Mouse (Mus musculus) liver, embryonic 11.5 days (tissue): Measurements from ENCODE around the gene Tph1. TPM values are rescaled to one million over a fixed set of nuclear protein-coding genes. Genes with fewer than 3 reads are reported as not detected.

Experiments
- ATAC-seq: fragments of 200-750 bp; cut with Nextera tagmentation; replicated peaks from 2 replicates; pipeline ENCODE4 v1.8.0; 2017; ENCODE audit warnings: moderate number of reproducible peaks, mild to moderate bottlenecking, moderate TSS enrichment, moderate library complexity; ENCODE audit not compliant: low FRiP score
- DNase-seq: peaks from one replicate; pipeline ENCODE4 v3.0.0-alpha.2; 2017; ENCODE audit warnings: low spot score
- H3K27ac ChIP-seq: fragments of 300-500 bp; sonication (generic); 2 replicates; pipeline ENCODE4 v1.5.1; 2014; ENCODE audit warnings: mild to moderate bottlenecking, low read depth, low read length, control low read depth
- H3K27me3 ChIP-seq: fragments of 300-500 bp; sonication (generic); replicated peaks from 2 replicates; pipeline ENCODE4 v1.6.1; 2014; ENCODE audit warnings: low read length, mixed read lengths; ENCODE audit not compliant: control insufficient read depth, insufficient read depth
- H3K36me3 ChIP-seq: fragments of 300-500 bp; sonication (generic); 2 replicates; pipeline ENCODE4 v1.6.1; 2014; ENCODE audit warnings: mild to moderate bottlenecking, low read length, moderate library complexity, mixed read lengths; ENCODE audit not compliant: control insufficient read depth, insufficient read depth
- H3K4me1 ChIP-seq: fragments of 300-500 bp; sonication (generic); replicated peaks from 2 replicates; pipeline ENCODE4 v1.6.1; 2014; ENCODE audit warnings: low read length, mixed read lengths; ENCODE audit not compliant: control insufficient read depth, insufficient read depth
- H3K4me2 ChIP-seq: fragments of 300-500 bp; sonication (generic); 2 replicates; pipeline ENCODE4 v1.6.1; 2014; ENCODE audit warnings: mild to moderate bottlenecking, control low read depth, moderate library complexity
- H3K4me3 ChIP-seq: fragments of 300-500 bp; sonication (generic); 2 replicates; pipeline ENCODE4 v1.5.1; 2014; ENCODE audit warnings: low read depth, low read length, control low read depth
- H3K9ac ChIP-seq: fragments of 300-500 bp; sonication (generic); 2 replicates; pipeline ENCODE4 v1.6.1; 2014; ENCODE audit warnings: low read depth, low read length, control low read depth
- H3K9me3 ChIP-seq: fragments of 300-500 bp; sonication (generic); 2 replicates; pipeline ENCODE4 v1.6.1; 2016; ENCODE audit warnings: low read length, inconsistent platforms, mixed read lengths; ENCODE audit not compliant: control insufficient read depth
- WGBS: fragments of 180-500 bp; shearing (Covaris S2); extraction: QIAGEN DNeasy Blood & Tissue Kit; methylation state at CpG from one replicate; pipeline ENCODE4 v1.1.7; 2014; 5-methylcytosine and 5-hydroxymethylcytosine counted together
- polyA plus RNA-seq: library from polyadenylated mRNA; unstranded; fragments of >200 nt; fragmentation: Nextera tagmentation; extraction: Ambion mirVana; gene quantifications from 2 replicates; pipeline ENCODE4 v1.2.1, GENCODE M21; 2014

Tph1 gene
- polyA plus RNA-seq, 1 experiment from 2014 or later = 0.11 TPM

- 0 out of 2 replicates have a peak, but pooled peaks cover 4% of the 10 kb centered on the region for H3K4me1 ChIP-seq
- ATAC-seq (peak; percentile 11; the same call in 1 of the 2 replicates), DNase-seq (peak; percentile 33)
- H3K4me3 ChIP-seq = peak overlapping the region; percentile 68
- no peaks in the 10 kb centered on the region for H3K36me3 ChIP-seq
- peaks cover 2% of the 10 kb centered on the region; the same call in 1 of the 2 replicates for H3K27me3 ChIP-seq
- no peaks in the 10 kb centered on the region for H3K9me3 ChIP-seq
- peak overlapping the region; percentile 72 for H3K9ac ChIP-seq
- H3K27ac ChIP-seq = 0 out of 2 replicates have a peak overlapping the region, but pooled peaks have one; percentile 2
- peak overlapping the region; percentile 85 for H3K4me2 ChIP-seq
- 15% methylated on average over 32 of the region's 32 CpGs for WGBS
Observed at GRCm38 (mm10) chr7:46638889-46639691, 33.2 kb downstream of the Tph1 start.

GRCm38 (mm10) chr7:46628375-46628975 is 43.9 kb downstream of the Tph1 start:
- no peak overlapping the region for H3K9ac ChIP-seq
- ATAC-seq = no peak
- no peaks in the 10 kb centered on the region for H3K4me1 ChIP-seq
- WGBS = 86% methylated on average over 8 of the region's 8 CpGs
- H3K4me2 ChIP-seq = no peak overlapping the region
- no peak for DNase-seq
- no peaks in the 10 kb centered on the region for H3K9me3 ChIP-seq
- H3K4me3 ChIP-seq = no peak overlapping the region
- H3K27me3 ChIP-seq = no peaks in the 10 kb centered on the region
- H3K27ac ChIP-seq = no peak overlapping the region
- no peaks in the 10 kb centered on the region for H3K36me3 ChIP-seq

- Histone ChIP-seq H3K27ac (no peak overlapping the region), H3K36me3 (0 out of 2 replicates have a peak, but pooled peaks cover 2% of the 10 kb centered on the region), H3K4me3 (no peak overlapping the region), H3K4me2 (no peak overlapping the region), H3K9me3 (no peaks in the 10 kb centered on the region), H3K4me1 (no peaks in the 10 kb centered on the region), H3K27me3 (no peaks in the 10 kb centered on the region), H3K9ac (no peak overlapping the region)
- DNase-seq = no peak
- WGBS = 91% methylated on average over 2 of the region's 3 CpGs
- ATAC-seq = no peak
Observed at GRCm38 (mm10) chr7:46623979-46624378, 48.4 kb downstream of the Tph1 start.

GRCm38 (mm10) chr7:46618416-46619110 is 53.8 kb downstream of the Tph1 start:
- no peak for DNase-seq
- Histone ChIP-seq H3K4me2 (no peak overlapping the region), H3K27ac (no peak overlapping the region), H3K9me3 (no peaks in the 10 kb centered on the region), H3K4me1 (no peaks in the 10 kb centered on the region), H3K9ac (no peak overlapping the region), H3K36me3 (peaks cover 4% of the 10 kb centered on the region; the same call in 1 of the 2 replicates), H3K4me3 (no peak overlapping the region), H3K27me3 (no peaks in the 10 kb centered on the region)
- WGBS = 89% methylated on average over 23 of the region's 23 CpGs
- no peak for ATAC-seq

- WGBS = 87% methylated on average over 7 of the region's 7 CpGs
Observed at GRCm38 (mm10) chr7:46616429-46617005, 55.8 kb downstream of the Tph1 start.

GRCm38 (mm10) chr7:46615256-46615977 is 56.9 kb downstream of the Tph1 start:
- Histone ChIP-seq H3K27me3 (no peaks in the 10 kb centered on the region), H3K4me3 (no peak overlapping the region), H3K9me3 (no peaks in the 10 kb centered on the region), H3K4me1 (no peaks in the 10 kb centered on the region), H3K9ac (no peak overlapping the region), H3K36me3 (peaks cover 2% of the 10 kb centered on the region; the same call in 1 of the 2 replicates), H3K4me2 (no peak overlapping the region), H3K27ac (no peak overlapping the region)
- WGBS = 53% methylated on average over 5 of the region's 5 CpGs
- ATAC-seq (no peak), DNase-seq (no peak)

More at GRCm38 (mm10) chr7:46616429-46617005, 55.8 kb downstream of the Tph1 start:
- DNase-seq (no peak), ATAC-seq (no peak)
- H3K27me3 ChIP-seq = no peaks in the 10 kb centered on the region
- H3K9me3 ChIP-seq = no peaks in the 10 kb centered on the region
- H3K36me3 ChIP-seq = peaks cover 4% of the 10 kb centered on the region; the same call in 1 of the 2 replicates
- no peak overlapping the region for H3K27ac ChIP-seq
- H3K4me3 ChIP-seq = no peak overlapping the region
- H3K4me2 ChIP-seq = no peak overlapping the region
- no peaks in the 10 kb centered on the region for H3K4me1 ChIP-seq
- no peak overlapping the region for H3K9ac ChIP-seq

- ATAC-seq (no peak), DNase-seq (no peak)
- Histone ChIP-seq H3K4me1 (no peaks in the 10 kb centered on the region), H3K9me3 (no peaks in the 10 kb centered on the region), H3K36me3 (peaks cover 2% of the 10 kb centered on the region; the same call in 1 of the 2 replicates), H3K27ac (no peak overlapping the region), H3K27me3 (no peaks in the 10 kb centered on the region), H3K4me3 (no peak overlapping the region), H3K9ac (no peak overlapping the region), H3K4me2 (no peak overlapping the region)
- WGBS = 93% methylated on average over 12 of the region's 12 CpGs
Observed at GRCm38 (mm10) chr7:46614263-46614662, 58.1 kb downstream of the Tph1 start.

GRCm38 (mm10) chr7:46613091-46613490 is 59.2 kb downstream of the Tph1 start:
- WGBS = 73% methylated on average over 10 of the region's 10 CpGs

More at GRCm38 (mm10) chr7:46613091-46613490, 59.2 kb downstream of the Tph1 start:
- H3K4me2 ChIP-seq = no peak overlapping the region
- no peak overlapping the region for H3K9ac ChIP-seq
- H3K27ac ChIP-seq = no peak overlapping the region
- no peaks in the 10 kb centered on the region for H3K27me3 ChIP-seq
- no peaks in the 10 kb centered on the region for H3K36me3 ChIP-seq
- ATAC-seq (no peak), DNase-seq (no peak)
- no peaks in the 10 kb centered on the region for H3K4me1 ChIP-seq
- no peaks in the 10 kb centered on the region for H3K9me3 ChIP-seq
- no peak overlapping the region for H3K4me3 ChIP-seq
